Mouse (Mus musculus): ENCODE results near the gene Ildr2. TPM values are rescaled to one million over a fixed set of nuclear protein-coding genes. Genes with fewer than 3 reads are reported as not detected.

Ildr2 gene
- total and polyA plus RNA-seq, 2 experiments from 2014 or later: 5.9 to 25.8 TPM

DNA sequence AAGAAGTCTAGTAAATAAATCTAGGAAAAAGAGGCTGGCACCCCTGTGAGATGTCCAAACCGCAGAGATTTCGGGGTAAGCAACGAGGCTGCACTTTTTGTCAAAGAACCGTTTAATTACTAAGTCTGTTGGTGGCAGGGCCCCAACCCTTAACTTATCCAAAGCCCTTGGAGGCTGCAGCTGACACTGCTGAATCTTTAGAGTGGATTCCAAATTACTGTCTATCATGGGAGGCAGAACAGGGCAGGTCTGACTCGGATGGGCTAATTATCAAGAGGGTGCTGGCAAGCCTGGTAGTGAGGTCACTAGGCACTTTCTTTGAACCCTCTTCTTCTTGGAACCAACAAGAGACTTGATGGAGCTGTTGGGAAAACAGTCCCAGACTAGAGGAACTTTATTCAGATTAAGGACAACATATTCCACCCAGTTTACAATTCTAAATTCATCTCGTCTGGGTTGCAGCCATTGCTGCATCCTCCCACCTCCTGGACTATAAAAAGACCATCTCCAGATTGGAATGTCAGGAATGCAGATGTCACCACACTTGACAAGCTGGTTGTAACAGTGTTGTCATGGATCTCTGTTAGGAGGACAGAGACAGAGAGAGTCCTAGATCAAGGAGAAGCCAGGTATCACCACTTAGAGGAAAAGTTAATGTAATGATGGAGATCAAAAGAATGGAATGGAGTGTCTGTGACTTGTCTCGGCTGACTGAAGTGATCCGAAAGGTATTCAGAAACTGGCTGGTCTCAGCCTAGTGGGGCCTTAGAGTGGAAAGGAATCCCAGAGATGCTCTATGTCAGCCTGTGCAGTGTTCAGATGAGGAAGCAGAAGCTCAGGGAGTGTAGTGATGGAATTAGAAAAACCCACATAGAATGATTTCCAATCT is 50.7 kb downstream of the Ildr2 start:
- H3K4me1 ChIP-seq (ENCODE audit: insufficient read depth, low read length): peaks cover 3% of the 10 kb centered on the region; the same call in 1 of the 2 replicates
- no peak overlapping the region for H3K9ac ChIP-seq (replicated peaks; ENCODE audit: low read length)
- no peaks in the 10 kb centered on the region for H3K36me3 ChIP-seq (ENCODE audit: insufficient read depth, low read length)
- H3K27ac ChIP-seq: no peak overlapping the region
- no peak overlapping the region for H3K4me2 ChIP-seq (ENCODE audit: low read depth, low read length)
- H3K4me3 ChIP-seq (ENCODE audit: low read length): no peak overlapping the region
- TF ChIP-seq CTCF (IDR thresholded peaks at IDR 0.05; ENCODE audit: low read depth): no peak
- peak; percentile 83 for ATAC-seq
- H3K27me3 ChIP-seq (ENCODE audit: insufficient read depth, low read length): 0 out of 2 replicates have a peak, but pooled peaks cover 6% of the 10 kb centered on the region
- WGBS: 57% methylated on average over 8 of the region's 8 CpGs
- peak; percentile 74 for DNase-seq (ENCODE audit: low spot score)
- H3K9me3 ChIP-seq (ENCODE audit: low read length): no peaks in the 10 kb centered on the region

DNA sequence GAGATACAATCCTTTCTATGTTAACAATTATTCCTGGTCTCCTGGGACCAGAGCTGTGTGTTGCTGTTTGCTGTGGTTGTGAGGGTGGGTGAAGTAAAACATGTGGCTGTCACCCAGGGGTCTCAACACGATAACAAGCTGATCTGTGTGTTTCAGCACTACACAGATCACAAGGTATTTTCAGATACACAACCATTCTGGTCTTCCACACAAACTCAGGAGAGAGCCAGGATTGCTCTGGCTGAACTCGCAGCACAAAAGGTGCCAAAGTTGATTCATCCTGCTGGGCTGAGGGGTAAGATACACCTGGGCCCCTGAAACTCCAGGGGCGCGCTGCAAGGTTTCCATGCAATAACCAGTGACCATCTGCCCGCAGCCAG is 54.5 kb downstream of the Ildr2 start:
- 0 out of 2 replicates have a peak, but pooled peaks cover 6% of the 10 kb centered on the region for H3K27me3 ChIP-seq (ENCODE audit: insufficient read depth, low read length)
- H3K4me2 ChIP-seq (ENCODE audit: low read depth, low read length): peak overlapping the region; percentile 82
- no peaks in the 10 kb centered on the region for H3K9me3 ChIP-seq (ENCODE audit: low read length)
- peak overlapping the region; percentile 46 for H3K4me3 ChIP-seq (ENCODE audit: low read length)
- no peak overlapping the region; the same call in 1 of the 2 replicates for H3K27ac ChIP-seq
- TF ChIP-seq CTCF (IDR thresholded peaks at IDR 0.05; ENCODE audit: low read depth): no peak
- no peak for DNase-seq (ENCODE audit: low spot score)
- WGBS: 20% methylated on average over 5 of the region's 5 CpGs
- peak overlapping the region; percentile 52 for H3K9ac ChIP-seq (replicated peaks; ENCODE audit: low read length)
- H3K4me1 ChIP-seq (ENCODE audit: insufficient read depth, low read length): peaks cover 3% of the 10 kb centered on the region; the same call in 1 of the 2 replicates
- ATAC-seq: 0 out of 2 replicates have a peak, but pooled peaks have one; percentile 1
- no peaks in the 10 kb centered on the region for H3K36me3 ChIP-seq (ENCODE audit: insufficient read depth, low read length)

DNA sequence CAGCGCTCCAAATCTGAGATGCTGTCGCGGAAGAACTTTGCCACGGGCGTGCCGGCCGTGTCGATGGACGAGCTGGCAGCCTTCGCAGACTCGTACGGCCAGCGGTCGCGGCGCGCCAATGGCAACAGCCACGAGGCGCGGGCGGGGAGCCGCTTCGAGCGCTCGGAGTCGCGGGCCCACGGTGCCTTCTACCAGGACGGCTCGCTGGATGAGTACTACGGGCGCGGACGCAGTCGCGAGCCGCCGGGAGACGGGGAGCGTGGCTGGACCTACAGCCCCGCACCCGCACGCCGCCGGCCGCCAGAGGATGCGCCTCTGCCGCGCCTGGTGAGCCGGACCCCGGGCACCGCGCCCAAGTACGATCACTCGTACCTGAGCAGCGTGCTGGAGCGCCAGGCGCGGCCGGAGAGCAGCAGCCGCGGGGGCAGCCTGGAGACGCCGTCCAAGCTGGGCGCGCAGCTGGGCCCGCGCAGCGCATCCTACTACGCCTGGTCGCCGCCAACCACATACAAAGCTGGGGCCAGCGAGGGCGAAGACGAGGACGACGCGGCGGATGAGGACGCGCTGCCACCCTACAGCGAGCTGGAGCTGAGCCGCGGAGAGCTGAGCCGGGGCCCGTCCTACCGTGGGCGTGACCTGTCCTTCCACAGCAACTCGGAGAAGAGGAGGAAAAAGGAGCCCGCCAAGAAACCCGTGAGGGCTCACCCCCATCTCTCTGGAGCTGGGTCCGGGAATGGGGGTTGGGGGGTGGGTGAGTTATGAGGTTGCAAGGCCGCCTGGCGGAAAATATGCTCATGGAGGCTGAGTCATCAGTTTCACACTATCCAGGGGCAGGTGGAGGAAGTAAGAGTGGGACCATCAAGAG is 55.1 kb downstream of the Ildr2 start:
- H3K4me1 ChIP-seq (ENCODE audit: insufficient read depth, low read length): peaks cover 3% of the 10 kb centered on the region; the same call in 1 of the 2 replicates
- H3K36me3 ChIP-seq (ENCODE audit: insufficient read depth, low read length): no peaks in the 10 kb centered on the region
- peak overlapping the region; percentile 46 for H3K4me3 ChIP-seq (ENCODE audit: low read length)
- H3K4me2 ChIP-seq (ENCODE audit: low read depth, low read length): peak overlapping the region; percentile 82
- peak overlapping the region; percentile 52 for H3K9ac ChIP-seq (replicated peaks; ENCODE audit: low read length)
- peak; percentile 48 for TF ChIP-seq CTCF (IDR thresholded peaks at IDR 0.05; ENCODE audit: low read depth)
- DNase-seq (ENCODE audit: low spot score) (peak; percentile 65), ATAC-seq (peak; percentile 71)
- H3K27ac ChIP-seq: no peak overlapping the region; the same call in 1 of the 2 replicates
- 0 out of 2 replicates have a peak, but pooled peaks cover 6% of the 10 kb centered on the region for H3K27me3 ChIP-seq (ENCODE audit: insufficient read depth, low read length)
- 1% methylated on average over 84 of the region's 94 CpGs for WGBS
- H3K9me3 ChIP-seq (ENCODE audit: low read length): no peaks in the 10 kb centered on the region

DNA sequence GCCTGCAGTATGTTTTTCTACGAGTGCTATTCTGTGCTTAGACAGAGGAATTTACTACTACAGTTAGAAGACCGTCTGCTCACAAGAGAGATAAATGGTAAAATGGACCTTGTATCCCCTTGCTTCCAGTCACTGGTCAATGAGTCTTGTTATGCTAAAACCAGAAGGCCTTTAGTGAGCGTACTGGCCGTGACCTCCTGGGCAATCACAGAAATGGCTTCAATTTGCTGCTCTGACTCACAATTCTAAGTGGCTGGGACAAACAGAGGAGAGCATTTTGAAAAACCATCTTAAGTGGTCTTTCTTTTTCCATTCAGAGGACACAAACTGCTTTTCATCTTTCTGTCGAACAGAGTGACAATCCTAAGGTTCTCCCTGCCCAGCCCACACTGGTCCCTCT is 57.2 kb downstream of the Ildr2 start:
- 80% methylated on average over 5 of the region's 5 CpGs for WGBS
- no peak overlapping the region for H3K9ac ChIP-seq (replicated peaks; ENCODE audit: low read length)
- TF ChIP-seq CTCF (IDR thresholded peaks at IDR 0.05; ENCODE audit: low read depth): no peak

DNA sequence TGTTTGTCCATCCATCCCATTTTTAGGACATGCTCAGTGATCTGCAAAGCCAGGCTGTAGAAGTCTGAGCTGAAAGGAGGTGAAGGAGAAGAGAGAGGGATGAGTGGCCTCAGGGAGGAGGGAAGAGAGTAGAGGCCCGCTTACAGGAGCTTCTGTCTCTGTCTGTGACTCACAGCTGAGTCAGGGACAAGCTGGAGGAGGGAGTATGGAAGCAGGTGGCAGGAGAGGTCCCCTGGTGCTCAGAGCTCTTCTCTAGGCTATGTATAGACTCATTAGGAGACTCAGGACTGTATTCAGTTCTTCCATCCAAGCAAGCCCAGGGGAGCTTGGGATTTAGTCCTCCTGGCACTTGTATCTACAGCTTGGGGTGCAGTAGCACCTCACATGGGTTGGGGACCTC is 59.7 kb downstream of the Ildr2 start:
- no peak for DNase-seq (ENCODE audit: low spot score)
- WGBS: 80% methylated on average over 1 of the region's 1 CpGs

More for the DNA sequence above, 57.2 kb downstream of the Ildr2 start:
- H3K27me3 ChIP-seq (ENCODE audit: insufficient read depth, low read length): 0 out of 2 replicates have a peak, but pooled peaks cover 6% of the 10 kb centered on the region
- no peak overlapping the region for H3K4me3 ChIP-seq (ENCODE audit: low read length)
- no peaks in the 10 kb centered on the region for H3K36me3 ChIP-seq (ENCODE audit: insufficient read depth, low read length)
- no peak overlapping the region for H3K4me2 ChIP-seq (ENCODE audit: low read depth, low read length)
- H3K4me1 ChIP-seq (ENCODE audit: insufficient read depth, low read length): peaks cover 3% of the 10 kb centered on the region; the same call in 1 of the 2 replicates
- ATAC-seq: no peak
- H3K27ac ChIP-seq: no peak overlapping the region
- DNase-seq (ENCODE audit: low spot score): no peak
- H3K9me3 ChIP-seq (ENCODE audit: low read length): no peaks in the 10 kb centered on the region

DNA sequence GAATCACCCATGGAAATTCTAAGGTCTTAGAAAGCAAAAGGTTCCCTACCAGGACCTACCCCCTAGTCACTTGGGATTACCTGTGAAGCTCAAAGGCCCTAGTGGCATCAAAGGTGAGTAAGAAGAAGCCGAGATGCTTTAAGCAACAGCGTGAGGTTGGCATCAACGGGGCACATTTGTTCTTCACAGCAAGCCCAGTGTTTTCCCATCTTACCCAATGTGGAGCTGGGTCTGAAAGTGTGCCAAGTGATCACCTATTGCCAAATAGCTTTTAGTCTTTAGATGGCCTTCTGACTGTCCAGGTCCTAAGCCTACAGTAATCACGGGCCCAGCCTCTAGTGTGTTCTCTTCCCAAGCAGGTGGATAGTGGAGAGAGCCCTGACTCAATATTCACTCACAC is 61.8 kb downstream of the Ildr2 start:
- TF ChIP-seq CTCF (IDR thresholded peaks at IDR 0.05; ENCODE audit: low read depth): no peak
- ATAC-seq (no peak), DNase-seq (ENCODE audit: low spot score) (no peak)
- H3K4me3 ChIP-seq (ENCODE audit: low read length): no peak overlapping the region
- no peaks in the 10 kb centered on the region for H3K36me3 ChIP-seq (ENCODE audit: insufficient read depth, low read length)
- H3K9me3 ChIP-seq (ENCODE audit: low read length): no peaks in the 10 kb centered on the region
- no peak overlapping the region for H3K9ac ChIP-seq (replicated peaks; ENCODE audit: low read length)
- WGBS: 84% methylated on average over 4 of the region's 4 CpGs
- H3K27ac ChIP-seq: no peak overlapping the region
- no peaks in the 10 kb centered on the region for H3K27me3 ChIP-seq (ENCODE audit: insufficient read depth, low read length)
- no peaks in the 10 kb centered on the region for H3K4me1 ChIP-seq (ENCODE audit: insufficient read depth, low read length)
- H3K4me2 ChIP-seq (ENCODE audit: low read depth, low read length): no peak overlapping the region

More for the DNA sequence above, 59.7 kb downstream of the Ildr2 start:
- Histone ChIP-seq H3K36me3 (ENCODE audit: insufficient read depth, low read length) (no peaks in the 10 kb centered on the region), H3K4me3 (ENCODE audit: low read length) (no peak overlapping the region), H3K4me1 (ENCODE audit: insufficient read depth, low read length) (peaks cover 3% of the 10 kb centered on the region; the same call in 1 of the 2 replicates), H3K27me3 (ENCODE audit: insufficient read depth, low read length) (no peaks in the 10 kb centered on the region), H3K9ac (replicated peaks; ENCODE audit: low read length) (no peak overlapping the region), H3K27ac (no peak overlapping the region), H3K4me2 (ENCODE audit: low read depth, low read length) (no peak overlapping the region), H3K9me3 (ENCODE audit: low read length) (no peaks in the 10 kb centered on the region)
- no peak for ATAC-seq
- TF ChIP-seq CTCF (IDR thresholded peaks at IDR 0.05; ENCODE audit: low read depth): no peak

All from hindbrain, postnatal 0 days (tissue).